11 mouse cellular contexts compared by ENCODE assay signal in genomic region chr13:78445891-78446725, GRCm38 (mm10).
DNase-seq lines count a peak whose midpoint lies in the region; ATAC-seq and TF ChIP-seq lines count a peak whose summit lies in the region.
"Had no signal": no experiment of that assay in that cellular context is flagged by ENCODE, and none has a peak within 500 bp of the region (broad histone marks: within the 10 kb centered on the region; RNA-seq: fewer than 3 reads in every experiment).

No protein-coding gene starts in this region.

- H3K4me2 ChIP-seq in embryonic facial prominence, embryonic 15.5 days (replicated peaks) = no peak overlapping the region
- peak overlapping the region; percentile 45 for H3K4me2 ChIP-seq in hindbrain, embryonic 16.5 days (ENCODE audit: low read length)
- H3K4me2 ChIP-seq in midbrain, postnatal 0 days (ENCODE audit: low read depth, low read length, poor library complexity, severe bottlenecking) = peak overlapping the region; percentile 35
- no peak overlapping the region for H3K4me2 ChIP-seq in intestine, embryonic 16.5 days (ENCODE audit: low read depth, low read length)

- peak; percentile 87 for DNase-seq in heart, adult 11 months
- DNase-seq in heart, postnatal 4 days = no peak
- DNase-seq in midbrain, postnatal 0 days (ENCODE audit: low spot score) = peak; percentile 23
- no peak for DNase-seq in cerebellum, adult 2 months
- DNase-seq: cerebellum, postnatal 25 days; gastrocnemius, postnatal 25 days; lung, postnatal 4 days had no signal

- peaks cover 4% of the 10 kb centered on the region; the same call in 1 of the 2 replicates for H3K4me1 ChIP-seq in embryonic facial prominence, embryonic 15.5 days
- peaks cover 6% of the 10 kb centered on the region for H3K4me1 ChIP-seq in hindbrain, embryonic 16.5 days (ENCODE audit: control insufficient read depth, insufficient read depth, low read depth, low read length)
- H3K4me1 ChIP-seq in midbrain, postnatal 0 days (ENCODE audit: insufficient read depth, low read length) = peaks cover 3% of the 10 kb centered on the region; the same call in 1 of the 2 replicates
- peaks cover 4% of the 10 kb centered on the region; the same call in 1 of the 2 replicates for H3K4me1 ChIP-seq in intestine, embryonic 16.5 days (ENCODE audit: control insufficient read depth, insufficient read depth, low read length)
- no peaks in the 10 kb centered on the region for H3K4me1 ChIP-seq in cerebellum, adult 2 months (ENCODE audit: control insufficient read depth, insufficient read depth, low read length)

- WGBS in embryonic facial prominence, embryonic 15.5 days = 52% methylated on average over 14 of the region's 14 CpGs
- 18% methylated on average over 14 of the region's 14 CpGs for WGBS in hindbrain, embryonic 16.5 days
- WGBS in midbrain, postnatal 0 days = 12% methylated on average over 14 of the region's 14 CpGs
- 47% methylated on average over 14 of the region's 14 CpGs for WGBS in intestine, embryonic 16.5 days
- WGBS in cerebellum, adult 2 months = 62% methylated on average over 14 of the region's 14 CpGs

- H3K27me3 ChIP-seq in embryonic facial prominence, embryonic 15.5 days = no peaks in the 10 kb centered on the region
- H3K27me3 ChIP-seq in hindbrain, embryonic 16.5 days (replicated peaks; ENCODE audit: control insufficient read depth, insufficient read depth, low read length) = no peaks in the 10 kb centered on the region
- H3K27me3 ChIP-seq in midbrain, postnatal 0 days (ENCODE audit: insufficient read depth, low read length) = no peaks in the 10 kb centered on the region
- no peaks in the 10 kb centered on the region for H3K27me3 ChIP-seq in intestine, embryonic 16.5 days (replicated peaks; ENCODE audit: control insufficient read depth, insufficient read depth, low read length)
- H3K27me3 ChIP-seq in cerebellum, adult 2 months (ENCODE audit: control insufficient read depth, insufficient read depth, low read length) = no peaks in the 10 kb centered on the region

- TF ChIP-seq CTCF in midbrain, postnatal 0 days (IDR thresholded peaks at IDR 0.05) = no peak
- TF ChIP-seq CTCF in cerebellum, adult 2 months (IDR thresholded peaks at IDR 0.05; ENCODE audit: borderline replicate concordance, insufficient read depth, low read depth, low read length) = no peak

- H3K4me3 ChIP-seq in embryonic facial prominence, embryonic 15.5 days (replicated peaks) = no peak overlapping the region
- H3K4me3 ChIP-seq in hindbrain, embryonic 16.5 days (ENCODE audit: low read length) = peak overlapping the region; percentile 19
- peak overlapping the region; percentile 21 for H3K4me3 ChIP-seq in midbrain, postnatal 0 days (ENCODE audit: low read depth, low read length)
- no peak overlapping the region for H3K4me3 ChIP-seq in intestine, embryonic 16.5 days (ENCODE audit: low read length)
- H3K4me3 ChIP-seq in cerebellum, adult 2 months (replicated peaks; ENCODE audit: insufficient read depth, low read depth, low read length) = no peak overlapping the region

- ATAC-seq in embryonic facial prominence, embryonic 15.5 days (ENCODE audit: insufficient number of reproducible peaks, low FRiP score, low TSS enrichment, low read depth) = 0 out of 2 replicates have a peak, but pooled peaks have one; percentile 43
- peak; percentile 86 for ATAC-seq in hindbrain, embryonic 16.5 days
- peak; percentile 74 for ATAC-seq in midbrain, postnatal 0 days (ENCODE audit: low FRiP score)
- ATAC-seq in intestine, embryonic 16.5 days = no peak
- ATAC-seq in CD4-positive, CD25-positive, alpha-beta regulatory T cell, adult 4 months = no peak

- H3K36me3 ChIP-seq in embryonic facial prominence, embryonic 15.5 days = no peaks in the 10 kb centered on the region
- H3K36me3 ChIP-seq in hindbrain, embryonic 16.5 days (ENCODE audit: control insufficient read depth, insufficient read depth, low read length) = no peaks in the 10 kb centered on the region
- H3K36me3 ChIP-seq in midbrain, postnatal 0 days (ENCODE audit: insufficient read depth, low read length) = no peaks in the 10 kb centered on the region
- no peaks in the 10 kb centered on the region for H3K36me3 ChIP-seq in intestine, embryonic 16.5 days (ENCODE audit: control insufficient read depth, insufficient read depth, low read length)

- H3K27ac ChIP-seq in embryonic facial prominence, embryonic 15.5 days (replicated peaks) = no peak overlapping the region
- no peak overlapping the region; the same call in 1 of the 2 replicates for H3K27ac ChIP-seq in hindbrain, embryonic 16.5 days (ENCODE audit: low read depth, low read length)
- no peak overlapping the region for H3K27ac ChIP-seq in midbrain, postnatal 0 days (ENCODE audit: low read depth, low read length)
- H3K27ac ChIP-seq in intestine, embryonic 16.5 days (ENCODE audit: low read length) = no peak overlapping the region
- no peak overlapping the region for H3K27ac ChIP-seq in cerebellum, adult 2 months (ENCODE audit: insufficient read depth, low read length)

- no peak for TF ChIP-seq POLR2A in cerebellum, adult 2 months (IDR thresholded peaks at IDR 0.05; ENCODE audit: borderline replicate concordance, insufficient read depth, low read length)

- no peak overlapping the region for H3K9ac ChIP-seq in embryonic facial prominence, embryonic 15.5 days
- peak overlapping the region; percentile 38; the same call in 1 of the 2 replicates for H3K9ac ChIP-seq in hindbrain, embryonic 16.5 days (ENCODE audit: low read depth, low read length)
- no peak overlapping the region; the same call in 1 of the 2 replicates for H3K9ac ChIP-seq in midbrain, postnatal 0 days (replicated peaks; ENCODE audit: low read length, poor library complexity, severe bottlenecking)
- H3K9ac ChIP-seq in intestine, embryonic 16.5 days (ENCODE audit: low read depth, low read length) = no peak overlapping the region

- H3K9me3 ChIP-seq in embryonic facial prominence, embryonic 15.5 days (replicated peaks) = no peaks in the 10 kb centered on the region
- H3K9me3 ChIP-seq in hindbrain, embryonic 16.5 days (ENCODE audit: control insufficient read depth, low read length) = no peaks in the 10 kb centered on the region
- no peaks in the 10 kb centered on the region for H3K9me3 ChIP-seq in midbrain, postnatal 0 days (ENCODE audit: low read length)
- H3K9me3 ChIP-seq in intestine, embryonic 16.5 days (ENCODE audit: control insufficient read depth, low read length) = no peaks in the 10 kb centered on the region

Comparison
In these comparisons a context has a peak if more than half of its experiments do, and no peak if none do; other contexts are left out.
1. DNase-seq: peak in heart, adult 11 months (single experiment) and midbrain, postnatal 0 days (single experiment); none in heart, postnatal 4 days (single experiment) and cerebellum, adult 2 months (0 of 2).
2. ATAC-seq: peak in embryonic facial prominence, embryonic 15.5 days (single experiment), hindbrain, embryonic 16.5 days (single experiment) and midbrain, postnatal 0 days (single experiment); none in intestine, embryonic 16.5 days (single experiment) and CD4-positive, CD25-positive, alpha-beta regulatory T cell, adult 4 months (single experiment).
3. H3K4me2 ChIP-seq: peak in hindbrain, embryonic 16.5 days (single experiment) and midbrain, postnatal 0 days (single experiment); none in embryonic facial prominence, embryonic 15.5 days (single experiment) and intestine, embryonic 16.5 days (single experiment).
4. H3K4me3 ChIP-seq: peak in hindbrain, embryonic 16.5 days (single experiment) and midbrain, postnatal 0 days (single experiment); none in embryonic facial prominence, embryonic 15.5 days (single experiment), intestine, embryonic 16.5 days (single experiment) and cerebellum, adult 2 months (single experiment).